Mouse (Mus musculus) lung, postnatal 0 days (tissue): ENCODE measurements around the gene Gins2. TPM values are rescaled to one million over a fixed set of nuclear protein-coding genes. Genes with fewer than 3 reads are reported as not detected.

Source experiments
- ATAC-seq: fragments of 200-750 bp; cut with Nextera tagmentation; 2 replicates; pipeline ENCODE4 v1.8.0; 2017; ENCODE audit warnings: moderate library complexity
- DNase-seq: peaks from one replicate; pipeline ENCODE4 v3.0.0-alpha.2; 2016; ENCODE audit warnings: low spot score
- H3K27ac ChIP-seq: fragments of 300-500 bp; sonication (generic); 2 replicates; pipeline ENCODE4 v1.5.1; 2014; ENCODE audit warnings: antibody characterized with exemption, mild to moderate bottlenecking, low read length, mixed read lengths
- H3K27me3 ChIP-seq: fragments of 300-500 bp; sonication (generic); replicated peaks from 2 replicates; pipeline ENCODE4 v1.6.1; 2014; ENCODE audit warnings: low read length, mixed read lengths; ENCODE audit not compliant: insufficient read depth
- H3K36me3 ChIP-seq: fragments of 300-500 bp; sonication (generic); 2 replicates; pipeline ENCODE4 v1.6.1; 2014; ENCODE audit warnings: low read length, mixed read lengths; ENCODE audit not compliant: insufficient read depth
- H3K4me1 ChIP-seq: fragments of 300-500 bp; sonication (generic); 2 replicates; pipeline ENCODE4 v1.6.1; 2014; ENCODE audit warnings: antibody characterized with exemption, low read depth, low read length, mixed read lengths; ENCODE audit not compliant: insufficient read depth
- H3K4me2 ChIP-seq: fragments of 300-500 bp; sonication (generic); replicated peaks from 2 replicates; pipeline ENCODE4 v1.6.1; 2014; ENCODE audit warnings: low read depth, mild to moderate bottlenecking, low read length, moderate library complexity, mixed read lengths
- H3K4me3 ChIP-seq: fragments of 300-500 bp; sonication (generic); 2 replicates; pipeline ENCODE4 v1.5.1; 2014; ENCODE audit warnings: low read depth, low read length
- H3K9ac ChIP-seq: fragments of 300-500 bp; sonication (generic); replicated peaks from 2 replicates; pipeline ENCODE4 v1.6.1; 2014; ENCODE audit warnings: low read depth, mild to moderate bottlenecking
- H3K9me3 ChIP-seq: fragments of 300-500 bp; sonication (generic); 2 replicates; pipeline ENCODE4 v1.6.1; 2016; ENCODE audit warnings: low read length, mixed read lengths
- CTCF ChIP-seq: IDR thresholded peaks from 2 replicates; pipeline ENCODE4 v1.5.1; 2016; ENCODE audit warnings: antibody characterized with exemption, mild to moderate bottlenecking
- EP300 ChIP-seq: IDR thresholded peaks from 2 replicates; pipeline ENCODE4 v1.6.1; 2016; ENCODE audit warnings: antibody characterized with exemption, mild to moderate bottlenecking, control low read depth
- WGBS: fragments of 180-500 bp; shearing (Covaris S2); extraction: QIAGEN DNeasy Blood & Tissue Kit; methylation state at CpG from one replicate; pipeline ENCODE4 v1.1.7; 2014; 5-methylcytosine and 5-hydroxymethylcytosine counted together
- polyA plus RNA-seq: library from polyadenylated mRNA; unstranded; fragments of >200 nt; fragmentation: Nextera tagmentation; extraction: Ambion mirVana; gene quantifications from 2 replicates; pipeline ENCODE4 v1.2.1, GENCODE M21; 2015

Gins2 gene
- polyA plus RNA-seq, 1 experiment from 2014 or later = 10.9 TPM

- ATAC-seq (no peak), DNase-seq (no peak)
- H3K4me3 ChIP-seq = no peak overlapping the region
- H3K27ac ChIP-seq = no peak overlapping the region
- WGBS = 96% methylated on average over 17 of the region's 17 CpGs
- TF ChIP-seq EP300 (no peak), CTCF (no peak)
- no peak overlapping the region for H3K4me2 ChIP-seq
- no peak overlapping the region for H3K9ac ChIP-seq
- H3K36me3 ChIP-seq = peaks cover 65% of the 10 kb centered on the region
- H3K4me1 ChIP-seq = no peaks in the 10 kb centered on the region
- no peaks in the 10 kb centered on the region for H3K9me3 ChIP-seq
- no peaks in the 10 kb centered on the region for H3K27me3 ChIP-seq
Measured at GRCm38 (mm10) chr8:120577821-120578220, 11.3 kb downstream of the Gins2 start.

- H3K4me1 ChIP-seq = no peaks in the 10 kb centered on the region
- no peaks in the 10 kb centered on the region for H3K27me3 ChIP-seq
- H3K9ac ChIP-seq = no peak overlapping the region
- ATAC-seq = no peak
- H3K9me3 ChIP-seq = no peaks in the 10 kb centered on the region
- H3K36me3 ChIP-seq = peaks cover 82% of the 10 kb centered on the region
- H3K4me3 ChIP-seq = no peak overlapping the region
- no peak overlapping the region for H3K27ac ChIP-seq
- 65% methylated on average over 9 of the region's 9 CpGs for WGBS
- H3K4me2 ChIP-seq = no peak overlapping the region
- TF ChIP-seq CTCF = no peak
- no peak for TF ChIP-seq EP300
- DNase-seq = no peak
Measured at GRCm38 (mm10) chr8:120575801-120576200, 13.3 kb downstream of the Gins2 start.

GRCm38 (mm10) chr8:120574941-120575340 lies 14.2 kb downstream of the Gins2 start:
- no peak for DNase-seq
- Histone ChIP-seq H3K4me1 (no peaks in the 10 kb centered on the region), H3K27ac (no peak overlapping the region), H3K4me3 (no peak overlapping the region), H3K27me3 (no peaks in the 10 kb centered on the region), H3K4me2 (no peak overlapping the region), H3K9me3 (no peaks in the 10 kb centered on the region), H3K36me3 (peaks cover 86% of the 10 kb centered on the region), H3K9ac (no peak overlapping the region)
- ATAC-seq = no peak
- WGBS = 61% methylated on average over 19 of the region's 19 CpGs
- no peak for TF ChIP-seq EP300
- peak; percentile 26; the same call in 1 of the 2 replicates for TF ChIP-seq CTCF

GRCm38 (mm10) chr8:120573866-120574265 lies 15.2 kb downstream of the Gins2 start:
- H3K27me3 ChIP-seq = no peaks in the 10 kb centered on the region
- TF ChIP-seq CTCF (no peak), EP300 (no peak)
- H3K27ac ChIP-seq = no peak overlapping the region
- WGBS = 42% methylated on average over 11 of the region's 11 CpGs
- H3K9ac ChIP-seq = no peak overlapping the region
- ATAC-seq (no peak), DNase-seq (no peak)
- no peaks in the 10 kb centered on the region for H3K4me1 ChIP-seq
- H3K36me3 ChIP-seq = peaks cover 92% of the 10 kb centered on the region
- no peak overlapping the region for H3K4me2 ChIP-seq
- no peaks in the 10 kb centered on the region for H3K9me3 ChIP-seq
- no peak overlapping the region for H3K4me3 ChIP-seq

- Histone ChIP-seq H3K36me3 (peaks cover 92% of the 10 kb centered on the region), H3K9ac (no peak overlapping the region), H3K27me3 (no peaks in the 10 kb centered on the region), H3K27ac (no peak overlapping the region), H3K4me1 (no peaks in the 10 kb centered on the region), H3K9me3 (no peaks in the 10 kb centered on the region), H3K4me2 (no peak overlapping the region), H3K4me3 (no peak overlapping the region)
- 79% methylated on average over 21 of the region's 21 CpGs for WGBS
- TF ChIP-seq CTCF (peak; percentile 19), EP300 (no peak)
- ATAC-seq = no peak
- no peak for DNase-seq
Measured at GRCm38 (mm10) chr8:120572534-120572933, 16.6 kb downstream of the Gins2 start.

- Histone ChIP-seq H3K4me1 (no peaks in the 10 kb centered on the region), H3K36me3 (peaks cover 92% of the 10 kb centered on the region), H3K4me3 (no peak overlapping the region), H3K4me2 (no peak overlapping the region), H3K9ac (no peak overlapping the region), H3K27ac (no peak overlapping the region), H3K27me3 (no peaks in the 10 kb centered on the region), H3K9me3 (no peaks in the 10 kb centered on the region)
- 87% methylated on average over 8 of the region's 8 CpGs for WGBS
- DNase-seq (no peak), ATAC-seq (no peak)
- no peak for TF ChIP-seq CTCF
Measured at GRCm38 (mm10) chr8:120571561-120571960, 17.5 kb downstream of the Gins2 start.
